8 mouse cellular contexts compared by ENCODE assay signal in the genomic region with DNA sequence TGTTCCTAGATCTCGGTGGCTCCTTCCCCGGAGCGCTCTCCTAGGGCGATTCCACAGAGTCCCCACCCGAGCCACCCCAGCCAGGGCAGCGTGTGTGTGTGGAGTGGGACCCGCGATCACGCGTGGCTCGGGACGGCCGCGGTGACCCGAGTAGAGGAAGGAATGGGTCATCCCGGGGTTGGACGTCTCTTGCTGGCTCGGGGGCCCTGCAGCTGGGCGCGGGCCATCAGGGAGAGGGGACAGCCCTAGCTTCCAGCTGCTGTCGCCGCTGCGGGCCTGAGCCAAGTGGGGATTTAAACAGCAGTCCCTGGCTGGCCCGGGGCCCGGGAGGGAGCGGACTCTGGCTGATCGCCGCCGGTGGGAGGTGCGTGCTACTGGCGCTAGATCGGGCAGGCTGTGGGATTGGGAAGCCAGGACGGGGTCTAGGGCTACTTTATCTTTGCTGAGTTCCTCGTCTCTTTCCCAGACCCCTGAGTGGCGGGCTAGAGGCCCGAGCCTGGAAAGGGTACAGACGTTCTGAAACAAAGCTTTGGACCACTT. TPM values are rescaled to one million over a fixed set of nuclear protein-coding genes. Genes with fewer than 3 reads are reported as not detected.
DNase-seq lines count a peak whose midpoint lies in the region; ATAC-seq and TF ChIP-seq lines count a peak whose summit lies in the region.

No protein-coding gene starts in this region.

- peak overlapping the region; percentile 84 for H3K4me3 ChIP-seq in ES-Bruce4 (ENCODE audit: low read depth, low read length)
- peak overlapping the region; percentile 96 for H3K4me3 ChIP-seq in forebrain, embryonic 14.5 days (ENCODE audit: low read depth, low read length)
- H3K4me3 ChIP-seq in liver, postnatal 0 days (ENCODE audit: low read depth, low read length): peak overlapping the region; percentile 89
- peak overlapping the region; percentile 98 for H3K4me3 ChIP-seq in neural tube, embryonic 15.5 days (replicated peaks)

- no peaks in the 10 kb centered on the region for H3K27me3 ChIP-seq in ES-Bruce4 (ENCODE audit: control insufficient read depth, insufficient read depth, low read length, poor library complexity, severe bottlenecking)
- H3K27me3 ChIP-seq in forebrain, embryonic 14.5 days (replicated peaks; ENCODE audit: control insufficient read depth, insufficient read depth, low read length): no peaks in the 10 kb centered on the region
- no peaks in the 10 kb centered on the region for H3K27me3 ChIP-seq in liver, postnatal 0 days (ENCODE audit: insufficient read depth, low read length)
- no peaks in the 10 kb centered on the region for H3K27me3 ChIP-seq in neural tube, embryonic 15.5 days (replicated peaks)

- ATAC-seq in cerebellum, adult (ENCODE audit: insufficient number of reproducible peaks, low FRiP score, low TSS enrichment): peak; percentile 47
- peak; percentile 80 for ATAC-seq in forebrain, embryonic 14.5 days
- peak; percentile 76 for ATAC-seq in liver, postnatal 0 days
- peak; percentile 82 for ATAC-seq in neural tube, embryonic 15.5 days (ENCODE audit: low FRiP score)

- TF ChIP-seq POLR2A in ES-Bruce4 (IDR thresholded peaks at IDR 0.05; ENCODE audit: insufficient read depth, low read length): no peak

- TF ChIP-seq CTCF in ES-Bruce4 (IDR thresholded peaks at IDR 0.05; ENCODE audit: low read depth, low read length): no peak
- TF ChIP-seq CTCF in liver, postnatal 0 days (IDR thresholded peaks at IDR 0.05; ENCODE audit: low read depth): no peak

- H3K4me2 ChIP-seq in forebrain, embryonic 14.5 days (ENCODE audit: low read length): peak overlapping the region; percentile 67
- peak overlapping the region; percentile 93 for H3K4me2 ChIP-seq in liver, postnatal 0 days (ENCODE audit: low read depth, low read length)
- peak overlapping the region; percentile 67 for H3K4me2 ChIP-seq in neural tube, embryonic 15.5 days

- H3K27ac ChIP-seq in ES-Bruce4 (ENCODE audit: insufficient read depth, low read length): no peak overlapping the region
- peak overlapping the region; percentile 97 for H3K27ac ChIP-seq in forebrain, embryonic 14.5 days (ENCODE audit: low read depth, low read length)
- peak overlapping the region; percentile 95 for H3K27ac ChIP-seq in liver, postnatal 0 days (ENCODE audit: low read depth)
- H3K27ac ChIP-seq in neural tube, embryonic 15.5 days (replicated peaks): peak overlapping the region; percentile 97

- TF ChIP-seq EP300 in ES-Bruce4 (IDR thresholded peaks at IDR 0.05; ENCODE audit: insufficient read depth, low read depth, low read length): no peak
- TF ChIP-seq EP300 in liver, postnatal 0 days (IDR thresholded peaks at IDR 0.05; ENCODE audit: low read depth): peak; percentile 16; the same call in 1 of the 2 replicates

- H3K36me3 ChIP-seq in ES-Bruce4 (ENCODE audit: control insufficient read depth, insufficient read depth, low read length, poor library complexity, severe bottlenecking): 0 out of 2 replicates have a peak, but pooled peaks cover 3% of the 10 kb centered on the region
- peaks cover 22% of the 10 kb centered on the region; the same call in 1 of the 2 replicates for H3K36me3 ChIP-seq in forebrain, embryonic 14.5 days (ENCODE audit: control insufficient read depth, insufficient read depth, low read length)
- H3K36me3 ChIP-seq in liver, postnatal 0 days (replicated peaks; ENCODE audit: insufficient read depth, low read length): peaks cover 16% of the 10 kb centered on the region; the same call in 1 of the 2 replicates
- H3K36me3 ChIP-seq in neural tube, embryonic 15.5 days: no peaks in the 10 kb centered on the region

- WGBS in forebrain, embryonic 14.5 days: 0% methylated on average over 36 of the region's 37 CpGs
- WGBS in liver, postnatal 0 days (ENCODE audit: insufficient replicate concordance): 2% methylated on average over 35 of the region's 37 CpGs
- WGBS in neural tube, embryonic 15.5 days: under 1% methylated on average over 37 of the region's 37 CpGs

- peak overlapping the region; percentile 80 for H3K9ac ChIP-seq in ES-Bruce4 (ENCODE audit: low read depth, poor library complexity, severe bottlenecking)
- H3K9ac ChIP-seq in forebrain, embryonic 14.5 days (ENCODE audit: low read length): peak overlapping the region; percentile 93
- peak overlapping the region; percentile 94 for H3K9ac ChIP-seq in liver, postnatal 0 days (replicated peaks)
- peak overlapping the region; percentile 94 for H3K9ac ChIP-seq in neural tube, embryonic 15.5 days (replicated peaks)

- H3K9me3 ChIP-seq in ES-Bruce4 (replicated peaks; ENCODE audit: control insufficient read depth, insufficient read depth, low read length, poor library complexity, severe bottlenecking): no peaks in the 10 kb centered on the region
- H3K9me3 ChIP-seq in forebrain, embryonic 14.5 days (replicated peaks; ENCODE audit: control insufficient read depth, low read length): no peaks in the 10 kb centered on the region
- H3K9me3 ChIP-seq in liver, postnatal 0 days (ENCODE audit: low read length): no peaks in the 10 kb centered on the region
- H3K9me3 ChIP-seq in neural tube, embryonic 15.5 days (replicated peaks): no peaks in the 10 kb centered on the region

- peak; percentile 87 for DNase-seq in forebrain, embryonic 14.5 days (ENCODE audit: low spot score)
- DNase-seq in heart, postnatal 14 days: peak; percentile 97 to 99
- peak; percentile 82 for DNase-seq in layer of hippocampus, adult 11-12 months (ENCODE audit: low spot score)
- DNase-seq in liver, postnatal 0 days: peak; percentile 88
- DNase-seq in thymus, adult 18-20 months: peak; percentile 59 to 63

- H3K4me1 ChIP-seq in ES-Bruce4 (ENCODE audit: control insufficient read depth, insufficient read depth, low read length): peaks cover 2% of the 10 kb centered on the region
- H3K4me1 ChIP-seq in forebrain, embryonic 14.5 days (ENCODE audit: control insufficient read depth, insufficient read depth, low read length): peaks cover 23% of the 10 kb centered on the region
- H3K4me1 ChIP-seq in liver, postnatal 0 days (ENCODE audit: insufficient read depth): peaks cover 38% of the 10 kb centered on the region
- peaks cover 44% of the 10 kb centered on the region for H3K4me1 ChIP-seq in neural tube, embryonic 15.5 days

- intact Hi-C loops in heart, postnatal 14 days (cut with DNase I): loop anchor here (5.0 kb wide), 3 partner anchors 41 to 146 kb away; no protein-coding TSS in a partner anchor

RNA-seq across cellular contexts. Expression of a gene that starts 0.8 kb away (rescaled TPM):
- 19.8 and 21.1 TPM in 2 replicates for polyA plus RNA-seq in ES-Bruce4 (2011; ENCODE audit: insufficient read depth, insufficient read length, low read depth, missing spikeins)
- 16.8 and 19.2 TPM in 2 replicates for polyA plus RNA-seq in forebrain, embryonic 14.5 days (2014; fragmentation: Nextera tagmentation; extraction: Ambion mirVana)
- 10 to 100 TPM; 17.5 to 17.7 TPM for total RNA-seq in heart, postnatal 14 days (2021)
- 2.0 and 2.1 TPM in 2 replicates for polyA plus RNA-seq in liver, postnatal 0 days (2015; fragmentation: Nextera tagmentation; extraction: Ambion mirVana)
- 7.7 and 10.8 TPM in 2 replicates for polyA plus RNA-seq in neural tube, embryonic 15.5 days (2015; fragmentation: Nextera tagmentation; extraction: Ambion mirVana)
